Mouse (Mus musculus) kidney, adult 11 months (tissue): Measurements from ENCODE around the gene Zfp628.

Source experiments
- DNase-seq: peaks from one replicate; pipeline ENCODE4 v3.0.0; 2022

Gene Zfp628

DNA sequence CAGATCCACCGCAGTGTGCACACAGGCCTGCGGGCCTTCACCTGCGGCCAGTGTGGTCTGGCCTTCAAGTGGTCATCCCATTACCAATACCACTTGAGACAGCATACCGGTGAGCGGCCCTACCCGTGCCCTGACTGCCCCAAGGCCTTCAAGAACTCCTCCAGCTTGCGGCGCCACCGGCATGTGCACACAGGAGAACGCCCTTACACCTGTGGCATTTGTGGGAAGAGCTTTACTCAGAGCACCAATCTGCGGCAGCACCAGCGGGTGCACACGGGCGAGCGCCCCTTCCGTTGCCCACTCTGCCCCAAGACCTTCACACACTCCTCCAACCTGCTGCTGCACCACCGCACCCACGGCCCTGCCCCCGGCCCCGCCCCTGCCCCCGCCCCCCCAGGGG is 4.1 kb downstream of the Zfp628 start:
- no peak for DNase-seq

DNA sequence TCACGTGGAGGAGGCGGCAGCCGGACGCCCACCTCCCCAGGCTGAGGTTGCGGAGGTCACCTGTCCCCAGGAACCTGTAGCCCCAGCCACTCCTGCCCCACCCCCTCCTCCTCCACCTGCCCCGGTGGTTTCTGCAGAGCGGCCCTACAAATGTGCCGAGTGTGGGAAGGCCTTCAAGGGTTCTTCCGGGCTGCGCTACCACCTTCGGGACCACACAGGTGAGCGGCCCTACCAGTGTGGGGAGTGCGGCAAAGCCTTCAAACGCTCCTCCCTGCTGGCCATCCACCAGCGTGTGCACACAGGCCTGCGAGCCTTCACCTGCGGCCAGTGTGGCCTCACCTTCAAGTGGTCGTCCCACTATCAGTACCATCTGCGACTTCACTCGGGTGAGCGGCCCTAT is 5.0 kb downstream of the Zfp628 start:
- DNase-seq = no peak

DNA sequence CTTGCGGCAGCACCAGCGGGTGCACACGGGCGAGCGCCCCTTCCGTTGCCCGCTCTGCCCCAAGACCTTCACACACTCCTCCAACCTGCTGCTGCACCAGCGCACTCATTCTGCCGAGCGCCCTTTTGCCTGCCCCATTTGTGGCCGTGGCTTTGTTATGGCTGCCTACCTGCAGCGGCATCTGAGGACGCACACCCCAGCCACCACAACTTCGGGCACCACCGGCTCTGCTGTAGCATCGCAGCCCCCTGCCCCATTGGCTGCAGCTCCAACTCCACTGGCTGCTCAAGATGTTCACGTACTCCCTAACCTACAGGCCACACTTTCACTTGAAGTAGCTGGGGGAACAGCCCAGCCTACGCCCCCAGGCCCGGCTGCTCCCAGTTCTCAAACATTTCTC is 5.5 kb downstream of the Zfp628 start:
- DNase-seq = no peak

DNA sequence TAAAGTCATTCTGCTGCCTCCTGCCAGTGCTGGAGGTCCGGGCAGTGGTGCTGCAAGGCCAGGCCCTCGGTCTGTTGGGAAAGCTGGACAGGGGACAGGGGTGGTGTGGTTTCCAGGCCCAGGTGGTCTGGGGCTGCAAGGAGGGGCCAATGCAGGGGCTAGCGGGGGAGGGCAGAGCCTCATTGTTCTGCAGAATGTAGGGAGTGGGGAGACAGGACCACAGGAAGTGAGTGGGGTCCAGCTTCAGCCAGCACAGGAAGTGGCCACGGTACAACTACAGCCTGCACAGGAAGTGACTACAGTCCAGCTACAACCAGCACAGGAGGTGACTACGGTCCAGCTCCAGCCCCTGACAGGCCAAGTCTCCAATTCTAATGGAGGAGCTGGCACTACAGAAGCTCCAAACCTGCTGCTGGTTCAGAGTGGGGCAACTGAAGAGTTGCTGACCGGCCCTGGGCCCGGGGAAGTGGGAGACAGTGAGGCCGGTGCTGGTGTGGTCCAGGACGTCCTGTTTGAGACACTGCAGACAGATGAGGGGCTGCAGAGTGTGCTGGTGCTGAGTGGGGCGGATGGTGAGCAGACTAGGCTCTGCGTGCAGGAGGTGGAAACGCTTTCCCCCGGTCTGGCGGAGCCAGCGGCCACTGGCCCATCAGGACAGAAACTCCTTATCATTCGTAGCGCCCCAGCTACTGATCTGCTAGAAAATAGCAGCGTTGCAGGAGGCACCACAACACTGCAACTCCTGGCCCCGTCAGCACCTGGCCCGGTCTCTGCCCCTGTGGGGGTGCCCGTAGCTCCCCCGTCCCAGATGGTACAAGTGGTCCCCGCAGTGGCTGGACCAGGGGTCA is 6.2 kb downstream of the Zfp628 start:
- DNase-seq = no peak

DNA sequence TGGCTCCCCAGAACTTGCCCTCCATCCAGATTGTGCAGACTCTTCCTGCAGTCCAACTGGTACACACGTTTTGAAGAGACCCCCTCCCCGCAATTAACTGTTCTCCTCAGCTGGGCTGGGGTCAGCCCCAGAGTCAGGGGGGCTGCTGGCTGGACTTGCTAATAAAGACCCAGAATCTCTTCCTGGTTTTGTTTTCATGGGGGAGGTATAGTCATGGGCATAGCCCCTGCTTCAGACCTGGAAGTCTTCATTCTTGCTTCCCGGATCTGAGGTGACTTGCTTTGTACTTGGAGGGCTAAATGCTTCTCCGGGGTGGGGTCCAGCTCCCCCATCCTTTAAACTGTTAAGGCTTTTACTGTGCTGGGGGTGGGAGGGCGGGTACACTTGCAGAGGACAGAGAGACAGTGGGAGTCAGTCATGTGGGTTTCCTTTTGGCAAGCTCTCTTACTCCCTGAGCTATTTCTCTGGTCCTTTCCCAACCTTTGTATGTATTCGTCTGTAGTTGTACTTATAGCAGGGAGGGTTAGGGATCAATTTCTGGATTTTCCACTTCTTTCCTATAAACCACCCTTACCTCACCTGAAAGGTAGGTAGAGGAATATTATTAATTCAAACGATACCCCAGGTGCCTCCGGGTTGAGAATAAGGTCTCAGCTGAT is 6.9 kb downstream of the Zfp628 start, which contains the start of gene Nat14:
TSS of gene Nat14 (plus strand) at position 205 of the 659 bp plus-strand sequence.
- no peak for DNase-seq

DNA sequence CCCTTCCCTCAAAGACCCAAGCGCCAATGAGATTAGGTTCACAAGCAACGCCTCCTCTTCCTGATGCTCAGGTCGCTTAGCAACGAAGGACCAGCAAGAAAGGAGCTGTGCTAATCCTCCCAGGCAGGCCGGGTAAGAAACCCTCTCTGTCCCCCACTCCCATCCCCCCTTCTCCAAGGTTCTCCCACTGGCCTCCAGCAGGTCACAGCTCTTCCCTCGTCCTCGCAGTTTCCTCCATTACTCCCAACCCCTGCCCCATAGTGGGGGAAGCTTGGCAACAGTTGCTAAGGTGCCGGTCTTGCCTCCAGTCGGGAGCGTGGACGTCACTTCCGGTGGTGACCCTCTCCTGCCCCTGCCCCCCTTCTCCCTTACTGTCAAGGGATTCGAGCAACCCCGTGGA is 7.5 kb downstream of the Zfp628 start:
- peak; percentile 72 for DNase-seq

DNA sequence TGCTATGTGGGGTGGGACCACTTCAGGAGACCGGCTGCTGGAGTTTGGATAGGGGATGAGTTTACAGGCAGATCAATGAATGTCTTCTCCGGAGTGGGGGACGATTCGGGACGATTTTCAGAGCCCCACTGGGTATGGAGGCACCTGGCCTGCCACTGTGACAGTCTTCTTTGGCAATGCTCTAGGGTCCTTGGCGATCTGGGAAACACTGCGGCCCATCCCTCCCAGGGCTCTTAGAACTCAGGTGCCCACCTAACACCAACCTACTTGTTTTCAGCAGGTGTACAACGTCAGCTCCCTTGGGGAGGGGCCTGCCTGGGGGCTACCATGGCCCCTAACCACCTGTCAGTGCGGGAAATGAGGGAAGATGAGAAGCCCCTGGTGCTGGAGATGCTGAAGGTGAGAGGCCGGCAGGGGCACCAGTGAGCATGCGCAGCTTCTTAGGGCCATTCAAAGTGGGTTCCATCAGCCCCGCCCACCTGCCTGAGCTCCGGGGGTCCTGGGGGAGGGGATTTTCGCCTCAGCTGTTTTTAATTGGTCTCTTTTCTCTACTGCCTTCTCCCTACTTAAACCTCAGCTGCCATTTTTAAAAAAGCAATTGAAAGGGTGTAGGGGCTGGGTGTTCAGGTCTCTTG is 8.0 kb downstream of the Zfp628 start:
- DNase-seq = no peak

DNA sequence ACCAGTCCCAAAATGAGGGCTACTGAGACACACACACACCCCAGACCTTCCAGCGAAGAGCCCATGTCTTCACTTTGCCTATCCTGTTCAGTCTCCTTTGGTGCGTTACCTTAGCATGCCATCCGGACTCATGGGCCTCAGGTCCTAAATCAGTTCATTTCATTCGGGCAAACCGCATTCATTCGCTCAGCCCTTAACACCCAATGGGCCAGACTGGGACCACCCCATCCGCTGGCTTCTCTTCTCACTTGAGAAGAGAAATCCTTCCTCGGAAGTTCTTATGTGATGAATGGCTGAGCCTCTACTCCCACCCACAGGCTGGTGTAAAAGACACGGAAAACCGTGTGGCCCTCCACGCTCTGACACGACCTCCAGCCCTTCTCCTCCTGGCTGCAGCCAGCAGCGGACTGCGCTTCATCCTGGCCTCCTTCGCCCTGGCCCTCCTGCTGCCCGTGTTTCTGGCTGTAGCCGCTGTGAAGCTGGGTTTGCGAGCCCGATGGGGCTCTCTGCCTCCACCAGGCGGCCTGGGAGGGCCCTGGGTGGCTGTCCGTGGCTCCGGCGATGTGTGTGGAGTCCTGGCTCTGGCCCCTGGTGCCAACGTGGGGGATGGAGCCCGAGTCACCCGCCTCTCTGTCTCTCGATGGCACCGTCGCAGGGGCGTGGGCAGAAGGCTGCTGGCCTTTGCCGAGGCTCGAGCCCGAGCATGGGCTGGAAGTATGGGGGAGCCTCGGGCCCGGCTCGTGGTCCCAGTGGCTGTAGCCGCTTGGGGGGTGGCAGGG is 8.8 kb downstream of the Zfp628 start:
- DNase-seq = no peak

DNA sequence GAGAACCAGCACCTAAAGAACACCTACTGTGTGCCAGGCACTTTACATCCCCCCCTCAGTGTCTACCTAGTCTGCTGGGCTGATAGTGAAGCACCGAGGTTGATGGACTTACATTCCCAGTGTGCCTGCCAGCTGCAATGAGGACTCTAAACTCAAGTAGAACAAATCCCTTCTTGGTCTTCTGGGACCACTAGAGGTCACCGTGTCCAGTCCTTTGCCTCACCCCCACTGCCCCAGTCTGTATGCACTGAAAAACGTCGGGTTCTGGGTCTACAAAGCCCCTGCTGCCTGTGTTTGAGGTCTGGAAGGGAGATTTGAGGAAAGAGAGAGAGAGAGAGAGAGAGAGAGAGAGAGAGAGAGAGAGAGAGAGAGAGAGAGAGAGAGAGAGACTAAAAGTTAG is 9.5 kb downstream of the Zfp628 start:
- DNase-seq = no peak

DNA sequence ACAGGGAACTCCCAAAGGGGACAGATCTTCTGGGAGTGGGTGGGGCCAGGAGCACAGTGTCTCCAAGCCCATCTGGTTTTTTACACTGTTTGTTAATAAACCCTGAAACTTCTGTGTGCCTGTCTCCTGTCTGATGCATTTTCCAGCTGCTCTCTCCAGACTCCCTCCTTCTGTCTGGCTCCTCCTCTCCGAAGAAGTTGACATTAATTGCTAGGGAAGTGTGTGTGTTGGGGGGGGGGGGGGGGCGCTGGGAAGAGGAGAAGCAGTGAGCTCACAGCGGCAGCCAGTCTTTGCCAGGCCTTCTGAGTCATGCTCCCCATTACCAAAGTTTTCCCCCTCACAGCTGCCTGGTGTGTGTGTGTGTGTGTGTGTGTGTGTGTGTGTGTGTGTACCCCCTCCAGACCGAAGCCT is 9.9 kb downstream of the Zfp628 start:
- no peak for DNase-seq

DNA sequence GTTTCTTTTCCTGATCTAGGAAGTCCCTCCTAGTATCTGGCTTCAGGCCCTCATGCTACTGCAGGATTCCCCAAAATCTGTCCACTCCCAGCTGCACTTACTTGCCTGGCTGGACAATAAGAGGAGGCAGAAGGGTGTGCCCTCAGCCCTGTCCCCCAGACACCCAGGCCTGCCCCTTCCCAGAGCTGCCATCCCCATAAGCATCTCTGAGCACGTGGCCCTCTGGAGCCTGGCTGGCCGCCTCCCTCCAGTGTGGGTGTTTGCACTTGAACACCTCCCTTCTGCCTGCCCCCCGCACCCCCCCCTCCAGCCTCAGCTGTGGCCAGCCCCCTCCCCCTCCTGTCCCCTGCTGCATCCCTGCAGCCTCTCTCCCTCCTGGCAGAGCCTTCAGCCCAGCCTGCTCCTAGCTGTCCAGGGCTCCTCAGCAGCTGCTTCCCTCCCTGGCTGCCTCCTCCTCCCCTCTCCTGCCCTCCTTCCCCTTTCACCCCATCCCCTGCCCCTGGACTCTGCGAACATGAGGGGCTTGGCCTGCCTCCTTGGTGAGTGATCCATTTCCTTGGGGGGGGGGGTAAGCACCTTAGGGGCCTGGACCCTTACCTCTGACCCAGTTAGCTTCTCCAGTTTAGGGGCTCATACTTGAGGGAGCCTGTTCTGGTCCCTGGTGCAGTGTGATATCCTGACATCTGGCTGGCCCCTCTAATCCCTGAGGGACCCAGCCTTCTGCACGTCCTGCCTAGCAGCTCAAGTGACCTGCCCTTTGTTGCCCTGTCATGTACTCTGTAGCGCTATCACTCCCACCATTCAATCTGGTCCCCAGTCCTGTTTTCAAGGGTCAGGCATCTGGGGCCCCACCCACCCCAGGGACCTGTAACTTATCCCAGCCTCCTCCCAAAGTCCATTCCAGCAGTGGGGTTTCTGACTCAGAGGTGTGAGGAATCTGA is 10.7 kb downstream of the Zfp628 start, which contains the start of gene Ssc5d:
TSS of gene Ssc5d (plus strand) at position 345 of the 941 bp plus-strand sequence.
- no peak for DNase-seq

DNA sequence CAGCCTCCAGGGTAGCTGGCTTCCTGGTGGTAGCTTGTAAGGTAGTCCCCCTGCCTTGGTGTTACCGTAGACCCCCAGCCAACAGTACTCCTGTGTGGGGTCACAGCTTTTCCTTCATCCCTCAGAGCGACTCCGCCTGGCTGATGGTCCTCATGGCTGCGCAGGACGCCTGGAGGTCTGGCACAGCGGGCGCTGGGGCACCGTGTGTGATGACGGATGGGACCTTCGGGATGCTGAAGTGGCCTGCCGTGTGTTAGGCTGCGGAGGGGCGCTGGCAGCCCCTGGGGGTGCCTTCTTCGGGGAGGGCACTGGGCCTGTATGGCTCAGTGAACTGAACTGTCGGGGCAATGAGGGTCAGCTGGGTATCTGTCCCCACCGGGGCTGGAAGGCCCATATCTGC is 11.8 kb downstream of the Zfp628 start:
- DNase-seq = no peak

DNA sequence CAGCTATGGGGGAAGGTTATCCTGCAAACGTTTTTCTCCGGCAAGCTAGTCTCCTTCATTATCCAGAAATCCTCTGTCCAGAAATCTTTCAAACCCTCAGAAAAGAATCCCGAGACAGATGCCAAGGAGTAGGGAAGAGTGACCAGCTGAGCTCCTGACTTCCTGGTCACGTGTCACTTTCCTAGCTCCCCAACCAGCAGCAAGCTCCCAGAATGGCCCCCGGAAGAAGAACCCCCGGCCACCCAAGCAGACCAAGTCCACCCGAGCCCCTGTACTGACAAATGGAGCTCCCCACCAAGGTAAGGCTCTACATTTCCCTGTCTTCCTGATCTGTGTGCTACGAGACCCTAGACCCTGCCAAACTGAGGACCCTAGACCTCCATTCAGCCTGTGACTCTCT is 12.7 kb downstream of the Zfp628 start:
- DNase-seq = no peak

DNA sequence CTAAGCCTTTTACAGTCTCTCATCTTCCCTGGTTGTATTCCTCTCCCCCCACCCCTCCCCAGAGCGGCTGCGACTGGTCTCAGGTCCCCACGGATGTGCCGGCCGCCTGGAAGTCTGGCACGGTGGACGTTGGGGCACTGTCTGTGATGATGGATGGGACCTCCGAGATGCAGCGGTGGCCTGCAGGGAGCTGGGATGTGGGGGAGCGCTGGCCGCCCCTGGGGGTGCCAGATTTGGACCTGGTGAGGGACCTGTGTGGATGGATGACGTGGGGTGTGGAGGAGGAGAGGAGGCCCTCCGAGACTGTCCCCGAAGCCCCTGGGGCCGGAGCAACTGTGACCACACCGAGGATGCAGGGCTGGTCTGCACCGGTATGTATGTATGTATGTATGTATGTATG is 13.3 kb downstream of the Zfp628 start:
- no peak for DNase-seq

DNA sequence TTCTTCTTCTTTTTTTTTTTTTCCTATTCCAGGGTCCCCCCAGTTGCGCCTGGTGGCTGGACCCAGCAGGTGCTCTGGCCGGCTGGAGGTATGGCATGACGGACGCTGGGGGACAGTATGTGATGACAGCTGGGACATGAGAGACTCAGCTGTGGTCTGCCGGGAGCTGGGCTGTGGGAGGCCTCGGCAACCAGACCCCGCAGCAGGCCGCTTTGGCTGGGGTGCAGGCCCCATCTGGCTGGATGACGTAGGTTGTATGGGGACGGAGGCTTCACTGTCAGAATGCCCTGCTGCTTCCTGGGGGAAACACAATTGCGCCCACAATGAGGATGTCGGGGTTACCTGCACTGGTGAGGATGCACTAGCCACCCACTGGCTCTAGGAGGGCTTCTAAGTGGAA is 18.1 kb downstream of the Zfp628 start:
- DNase-seq = no peak

DNA sequence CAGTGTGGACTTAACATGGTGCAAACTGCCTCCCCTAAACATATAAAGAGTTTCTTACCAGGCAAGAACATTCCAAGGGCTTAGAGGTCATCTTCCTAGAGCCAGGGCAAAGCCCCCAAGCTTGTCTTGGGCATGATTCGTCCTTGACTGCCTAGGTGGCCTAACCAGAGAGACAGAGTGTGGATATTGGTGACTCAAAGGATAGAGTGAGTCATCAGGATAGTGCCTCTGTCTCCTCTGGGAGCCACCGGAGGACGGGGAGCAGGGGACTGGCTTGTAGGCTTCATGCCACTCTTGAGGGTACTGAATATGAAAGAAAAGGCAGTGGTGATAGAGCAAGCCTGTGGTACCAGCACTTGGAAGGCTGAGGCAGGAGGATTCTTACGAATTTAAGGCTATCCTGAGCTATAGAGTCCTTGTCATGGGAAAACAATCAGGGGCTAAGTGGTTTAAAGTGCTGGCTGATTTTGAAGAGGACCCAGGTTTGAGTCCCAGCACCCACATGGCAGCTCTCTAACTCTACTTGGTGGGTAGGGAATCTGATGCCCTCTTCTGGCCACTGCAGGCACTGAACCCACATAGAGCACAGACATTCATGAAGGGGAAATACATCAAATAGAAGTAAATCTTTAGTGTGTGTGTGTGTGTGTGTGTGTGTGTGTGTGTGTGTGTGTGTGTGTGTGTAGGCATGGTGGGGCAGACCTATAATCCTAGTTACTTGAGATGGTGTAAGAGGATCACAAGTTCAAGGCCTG is 19.3 kb downstream of the Zfp628 start:
- DNase-seq = no peak

DNA sequence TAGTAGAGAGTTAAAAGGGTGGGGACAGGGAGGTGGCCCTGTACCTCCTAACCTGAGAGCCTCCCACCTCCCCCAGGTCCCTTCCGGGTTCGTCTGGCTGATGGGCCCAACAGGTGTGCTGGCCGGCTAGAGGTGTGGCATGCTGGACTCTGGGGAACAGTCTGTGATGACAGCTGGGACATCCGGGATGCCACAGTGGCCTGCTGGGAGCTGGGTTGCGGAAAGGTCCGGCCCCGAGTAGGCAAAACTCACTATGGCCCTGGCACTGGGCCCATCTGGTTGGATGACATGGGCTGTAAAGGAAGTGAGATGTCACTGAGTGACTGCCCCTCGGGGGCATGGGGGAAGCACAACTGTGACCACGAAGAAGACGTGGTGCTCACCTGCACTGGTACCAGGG is 21.8 kb downstream of the Zfp628 start:
- no peak for DNase-seq

DNA sequence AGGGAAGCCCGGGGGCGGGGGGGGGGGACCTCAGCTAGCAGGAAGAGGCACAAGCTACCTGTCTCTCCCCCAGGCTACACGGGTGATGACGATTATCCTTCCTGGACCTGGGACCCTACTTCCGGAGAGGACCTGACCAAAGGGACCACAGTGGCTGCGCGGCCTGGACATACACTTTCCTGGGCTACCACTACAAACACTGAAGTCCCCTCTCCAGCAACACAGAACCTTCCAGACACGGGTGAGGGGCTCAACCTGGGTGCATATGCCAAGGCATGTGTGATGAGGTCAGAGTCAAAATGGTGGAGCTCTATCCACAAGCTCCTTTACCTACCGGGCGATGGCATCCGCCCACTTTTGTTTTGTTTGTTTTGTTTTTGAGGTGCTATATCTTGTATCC is 22.4 kb downstream of the Zfp628 start:
- DNase-seq = no peak

DNA sequence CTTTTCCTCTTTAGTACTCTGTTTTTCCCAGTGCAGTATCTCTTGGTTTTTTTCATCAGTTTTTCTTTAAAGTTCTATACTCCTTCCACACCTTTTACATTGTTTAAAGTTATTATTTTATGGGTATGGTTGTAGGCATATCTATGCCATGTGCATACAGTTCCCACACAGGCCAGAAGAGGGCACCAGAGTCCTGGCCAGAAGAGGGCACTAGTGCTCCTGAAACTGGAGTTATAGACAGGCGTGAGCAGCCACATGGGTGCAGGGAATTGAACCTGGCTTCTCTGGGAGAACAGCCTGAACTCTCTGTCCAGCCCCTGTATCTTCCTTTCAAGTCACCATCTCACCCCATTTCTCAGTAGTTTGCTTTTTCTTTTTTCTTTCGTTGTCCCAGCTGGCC is 23.4 kb downstream of the Zfp628 start:
- peak; percentile 54 for DNase-seq

DNA sequence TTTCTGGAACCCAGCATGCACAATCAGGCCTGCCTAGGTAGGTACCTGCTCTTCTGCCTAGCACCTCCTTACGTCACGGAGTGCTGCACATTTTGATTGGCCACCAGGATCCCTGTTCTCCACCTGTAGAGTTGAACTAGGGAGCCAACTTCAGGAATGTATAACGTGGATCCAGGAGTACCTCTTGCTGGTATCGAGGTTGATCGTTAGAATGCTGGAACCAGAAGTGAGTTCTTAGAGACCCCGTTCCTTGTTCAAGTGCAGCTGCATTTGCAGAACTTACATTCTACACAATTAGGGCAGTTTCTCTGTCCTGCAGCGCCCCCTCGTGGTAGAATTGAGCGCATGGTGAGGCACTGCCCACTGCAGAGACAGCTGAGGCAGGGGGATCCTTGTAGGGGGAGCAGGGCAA is 25.1 kb downstream of the Zfp628 start:
- peak; percentile 90 for DNase-seq

DNA sequence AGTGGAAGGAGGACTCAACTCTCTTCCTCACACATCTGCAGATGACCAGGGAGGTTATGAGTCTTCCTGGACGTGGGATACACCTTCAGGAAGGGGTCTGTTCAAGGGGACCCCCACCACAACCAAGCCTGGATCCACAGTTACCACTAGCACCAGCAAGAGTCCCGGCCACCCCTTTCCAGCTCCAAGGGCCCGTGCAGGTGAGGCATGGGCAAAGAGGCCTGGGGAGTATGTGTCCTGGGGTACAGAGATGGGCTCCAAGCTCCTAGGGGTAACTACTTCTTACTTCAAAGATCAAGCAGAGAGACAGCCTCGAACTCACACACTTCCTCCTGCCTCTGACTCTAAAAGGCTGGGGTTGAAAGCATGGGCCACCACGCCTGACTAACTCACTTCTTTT is 27.7 kb downstream of the Zfp628 start:
- DNase-seq = no peak
